Mouse (Mus musculus): ENCODE measurements around the gene Ero1lb. TPM values are rescaled to one million over a fixed set of nuclear protein-coding genes. Genes with fewer than 3 reads are reported as not detected.

Ero1lb gene
- 10 to 100 TPM; 13.2 to 14.9 TPM for total RNA-seq (2023)

GRCm38 (mm10) chr13:12565621-12566390 lies at the start of gene Ero1lb:
Ero1lb (plus strand) TSS chr13:12565874.

DNA sequence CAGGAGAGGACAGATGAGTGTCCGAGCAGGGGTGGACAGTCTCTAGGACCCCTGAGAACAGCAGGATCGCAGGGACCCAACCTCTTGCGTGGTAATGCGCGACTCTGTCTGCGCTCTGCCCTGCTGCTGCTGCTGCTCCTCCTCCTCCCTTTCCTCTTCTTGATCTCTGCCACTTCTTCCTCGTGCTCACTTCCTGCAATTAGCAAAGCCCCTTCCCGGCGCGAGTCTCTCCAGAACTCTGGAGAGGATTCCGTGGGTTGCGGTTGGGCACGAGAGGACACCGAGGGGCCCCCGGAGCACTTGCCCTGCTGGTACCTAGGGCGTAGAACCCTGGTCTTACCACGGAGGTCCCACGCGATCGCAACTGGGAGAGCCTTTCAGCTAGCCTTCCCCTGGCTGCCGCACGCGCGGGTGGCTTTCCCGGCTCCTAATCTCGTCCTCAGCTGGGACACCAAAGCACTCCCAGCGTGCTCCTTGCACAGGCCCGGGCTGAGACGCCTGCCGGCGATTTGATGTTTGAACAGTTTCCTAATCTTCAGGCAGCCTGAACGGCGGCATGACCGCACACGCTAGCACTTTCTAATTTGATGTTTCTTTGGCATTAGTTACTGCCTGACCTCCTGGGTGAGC lies 45.6 kb upstream of the Ero1lb start, which contains the start of gene Edaradd:
TSS of gene Edaradd (minus strand) at position 484 of the 630 bp plus-strand sequence.

Other genes with a start within 250 kb of the Ero1lb start
- under 1 TPM in 1 of 2 experiments, not detected in 1; 0.55 TPM for gene Actn2, start 225.1 kb upstream of the Ero1lb start, total RNA-seq (2023)
- gene Heatr1, start 170.8 kb upstream of the Ero1lb start, total RNA-seq (2023), result 10 to 100 TPM; 28.0 to 31.5 TPM
- 10 to 100 TPM; 39.8 to 51.4 TPM for gene Lgals8, start 100.9 kb upstream of the Ero1lb start, total RNA-seq (2023)
- gene Edaradd, start 45.4 kb upstream of the Ero1lb start, total RNA-seq (2023), result under 1 TPM; 0.66 to 0.79 TPM
- not detected for gene Prl2c3, start 234.2 kb downstream of the Ero1lb start, total RNA-seq (2023)

Measured in neutrophil, adult 83 days (primary cell).